Mouse (Mus musculus): Measurements from ENCODE around the gene Cenpx. TPM values are rescaled to one million over a fixed set of nuclear protein-coding genes. Genes with fewer than 3 reads are reported as not detected.

Cenpx gene
- 33.8 TPM for total RNA-seq (2023)

DNA sequence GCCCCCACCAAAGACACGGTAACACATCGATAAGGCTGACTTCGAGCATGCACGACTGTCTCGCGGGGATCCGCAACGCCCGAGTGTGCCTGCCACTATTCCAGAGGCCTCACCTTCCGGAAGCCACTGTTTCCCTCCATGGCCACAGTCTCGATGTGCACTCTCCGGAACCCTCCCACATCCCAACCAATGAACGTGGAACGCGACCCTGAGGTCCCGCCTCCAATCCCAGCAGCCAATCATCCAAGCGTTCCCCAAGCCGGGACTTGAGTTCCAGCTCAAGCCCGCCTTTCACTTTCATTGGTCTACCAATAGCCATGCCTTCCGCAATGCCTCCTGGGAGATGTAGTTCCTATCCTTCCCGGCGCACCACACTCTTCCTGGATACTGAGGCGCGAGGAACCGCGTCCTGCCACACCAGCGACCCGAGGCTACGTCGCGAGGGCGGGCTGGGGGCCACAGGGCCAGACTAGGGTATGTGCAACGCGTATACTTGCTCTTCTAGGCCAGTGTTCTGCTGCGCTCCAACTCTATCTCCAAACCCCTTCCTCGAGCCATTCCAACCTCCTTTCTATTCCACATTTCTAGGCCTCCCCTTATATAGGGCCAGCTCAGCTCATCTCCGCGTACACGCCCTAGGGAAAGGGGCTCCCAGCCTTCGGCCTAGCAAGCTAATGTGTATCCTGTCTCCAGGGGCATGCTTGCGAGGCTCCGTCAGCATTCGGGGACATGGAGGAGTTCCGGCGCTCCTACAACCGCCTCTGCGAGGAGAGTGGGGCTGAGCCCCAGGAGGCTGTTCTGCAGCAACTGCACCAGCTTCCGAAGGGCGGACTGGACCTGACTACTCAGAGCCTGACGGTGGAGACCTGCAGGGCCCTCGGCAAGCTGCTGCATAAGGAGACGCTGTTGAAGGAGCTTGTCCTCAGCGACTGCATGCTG is at the start of gene Cenpx, which contains the start of gene Lrrc45:
Gene Cenpx (minus strand): TSS at position 159 of the 939 bp plus-strand sequence.
Gene Lrrc45 (plus strand): TSS at position 346 of the 939 bp plus-strand sequence.

DNA sequence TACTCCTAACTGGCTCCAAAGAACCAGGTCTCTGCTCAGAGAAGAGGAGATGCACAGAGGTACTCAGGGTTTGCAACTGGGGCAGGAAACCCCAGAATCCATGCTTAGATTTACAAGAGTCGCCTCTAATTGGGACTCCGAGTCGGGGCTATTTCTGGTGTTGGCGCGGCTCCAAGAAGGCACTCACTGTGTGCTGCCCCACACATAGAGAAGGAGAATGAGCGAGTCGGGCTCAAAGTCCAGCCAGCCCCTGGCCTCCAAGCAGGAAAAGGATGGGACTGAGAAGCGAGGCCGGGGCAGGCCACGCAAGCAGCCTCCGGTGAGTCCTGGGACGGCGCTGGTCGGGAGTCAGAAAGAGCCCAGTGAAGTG is 49.1 kb upstream of the Cenpx start, which contains the start of gene Hmga1b:
Gene Hmga1b (plus strand): TSS at position 123 of the 370 bp plus-strand sequence.

DNA sequence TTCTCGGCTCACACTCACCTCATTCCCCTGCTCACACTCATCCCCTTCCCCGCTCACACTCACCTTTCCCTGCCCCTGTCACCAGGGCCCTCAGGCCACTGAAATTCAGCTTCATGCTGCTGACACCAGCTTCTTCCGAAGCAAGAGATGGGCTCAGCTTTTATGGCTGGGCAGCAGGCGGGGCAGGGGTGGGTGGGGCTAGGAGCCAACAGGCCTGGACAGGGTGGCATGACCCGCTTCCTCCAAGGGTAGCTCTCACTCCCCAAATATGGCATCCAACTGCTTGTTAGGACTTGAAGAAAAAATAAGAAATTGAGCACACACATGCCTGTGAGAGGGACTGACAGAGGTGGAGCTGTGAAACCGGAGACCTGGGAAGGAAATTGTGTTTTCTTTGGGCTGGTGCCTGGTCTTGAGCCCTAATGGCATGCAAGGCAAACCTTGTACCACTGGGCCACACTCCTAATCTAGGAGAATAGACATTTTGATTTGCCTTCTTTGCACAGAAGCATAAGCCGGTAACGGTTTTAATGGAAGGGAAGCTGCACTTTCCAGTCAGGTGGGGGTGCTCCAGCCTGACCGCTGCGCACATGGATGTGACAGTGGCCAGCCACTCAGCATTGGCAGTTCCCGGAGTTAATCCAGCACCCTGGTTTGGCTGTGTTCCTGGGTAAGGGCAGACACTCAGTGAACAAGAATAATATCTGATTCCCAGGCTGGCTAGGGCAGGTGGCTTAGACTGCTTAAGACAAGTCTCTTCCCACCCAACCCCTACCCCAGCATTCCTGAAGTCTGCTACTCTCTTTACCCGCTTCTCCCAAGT is 18.5 kb upstream of the Cenpx start, which contains the start of gene Cbr2:
Gene Cbr2 (minus strand): TSS at position 257 of the 823 bp plus-strand sequence.

DNA sequence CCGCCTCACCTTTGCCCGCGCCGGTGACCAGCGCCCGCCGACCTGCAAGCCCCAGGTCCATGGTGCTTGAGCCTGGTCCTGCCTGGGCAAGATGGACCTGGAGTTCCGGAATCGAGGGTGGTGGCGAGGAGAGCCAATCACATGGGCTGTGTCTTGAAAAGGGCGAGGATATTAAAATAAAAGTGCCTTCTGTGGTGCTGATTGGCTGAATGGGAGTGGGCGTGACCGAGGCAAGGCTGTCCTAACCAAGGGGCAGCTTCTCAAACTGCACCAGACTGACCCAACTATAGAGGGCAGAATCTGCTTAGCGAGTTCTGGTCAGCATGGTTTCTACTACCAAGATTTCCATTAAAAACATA is 13.6 kb upstream of the Cenpx start, which contains the start of gene Dcxr:
Gene Dcxr (minus strand): TSS at position 113 of the 359 bp plus-strand sequence.

DNA sequence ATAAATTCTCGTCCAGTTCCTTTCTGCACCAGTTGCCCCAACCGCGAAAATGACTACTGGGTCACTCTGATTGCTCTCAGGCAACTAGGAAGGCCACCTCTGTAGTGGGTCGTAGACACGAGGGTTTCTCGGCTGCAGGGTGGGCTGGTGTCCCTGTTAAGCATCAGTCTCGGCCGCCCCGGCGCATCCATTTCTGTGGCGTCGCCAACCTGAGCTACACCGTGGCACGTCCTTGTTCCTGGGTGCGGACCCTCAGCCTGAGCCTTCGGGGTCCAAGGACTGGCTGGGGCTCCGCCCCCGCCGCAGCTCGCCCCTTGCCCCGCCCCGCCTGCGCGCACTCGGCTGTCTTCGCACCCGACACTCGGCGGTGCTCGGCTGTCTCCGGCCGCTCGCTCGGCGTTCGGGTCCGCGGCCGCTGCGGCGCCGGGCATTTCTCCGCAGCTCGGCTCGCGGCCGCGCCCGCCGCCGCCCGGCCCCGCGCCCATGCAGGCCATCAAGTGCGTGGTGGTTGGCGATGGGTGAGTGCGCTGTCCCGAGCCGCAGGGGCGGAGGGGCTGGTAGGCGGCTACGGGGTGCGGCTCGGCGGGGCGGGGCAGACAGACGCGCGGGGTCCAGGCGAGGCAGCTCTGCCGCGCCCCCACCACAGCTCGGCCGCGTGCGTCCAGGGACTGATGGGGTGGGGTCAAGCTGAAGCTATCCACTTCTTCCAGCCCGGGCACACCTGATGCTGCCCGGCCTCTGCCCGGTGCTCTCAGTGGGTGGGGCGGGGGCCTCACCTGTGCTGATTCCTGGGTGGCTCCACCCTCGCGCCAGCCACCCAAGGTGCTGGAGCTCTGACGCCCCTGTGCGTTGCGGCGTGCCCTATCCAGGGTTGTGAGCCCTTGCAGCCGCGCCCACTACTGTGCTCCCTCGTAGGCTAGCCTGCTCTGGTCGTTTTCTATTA is 7.9 kb upstream of the Cenpx start, which contains the start of gene Rac3:
Gene Rac3 (plus strand): TSS at position 347 of the 943 bp plus-strand sequence.

DNA sequence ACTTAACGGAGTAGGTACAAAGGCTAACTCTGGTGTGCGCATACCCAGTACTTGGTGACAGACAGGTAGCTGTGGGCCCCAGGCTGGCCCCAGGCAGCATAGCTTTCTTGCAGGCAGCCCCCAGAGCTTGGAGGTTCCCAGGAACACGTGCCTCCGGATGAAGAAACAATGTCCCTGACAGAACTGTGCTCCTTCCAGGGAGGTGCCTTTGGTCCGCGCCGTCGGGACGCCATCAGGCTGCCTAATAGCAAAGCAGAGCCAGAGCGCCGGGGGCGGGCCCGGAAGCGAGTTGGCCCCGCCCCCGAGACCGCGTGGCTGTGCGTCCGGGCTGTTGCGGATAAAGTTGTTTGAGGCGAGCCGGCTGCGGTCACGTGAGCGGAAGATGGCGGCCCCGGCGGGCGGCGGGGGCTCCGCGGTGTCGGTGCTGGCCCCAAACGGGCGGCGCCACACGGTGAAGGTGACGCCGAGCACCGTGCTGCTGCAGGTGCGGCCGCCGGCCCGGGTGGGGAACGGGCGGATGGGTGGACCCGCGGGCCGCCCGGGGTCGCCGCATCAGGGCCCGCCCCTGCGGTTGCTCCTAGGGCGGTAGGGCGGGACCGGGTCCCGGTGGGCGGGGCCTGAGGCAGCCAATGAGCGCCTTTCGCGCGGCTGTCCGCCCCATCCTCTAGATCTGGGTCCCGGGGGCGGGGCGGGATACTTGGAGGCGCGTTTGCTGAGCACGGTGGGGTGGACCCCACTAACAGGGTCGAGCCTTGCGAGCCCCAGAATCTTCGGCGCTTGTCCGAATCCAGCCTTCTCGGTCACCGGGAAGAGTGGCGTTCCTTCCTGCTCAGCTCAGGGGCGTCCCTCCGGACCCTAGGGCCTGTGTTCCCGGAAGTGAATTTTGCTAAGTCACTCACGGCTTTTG is 40.6 kb downstream of the Cenpx start, which contains the start of gene Aspscr1:
Gene Aspscr1 (plus strand): TSS at position 287 of the 907 bp plus-strand sequence.

DNA sequence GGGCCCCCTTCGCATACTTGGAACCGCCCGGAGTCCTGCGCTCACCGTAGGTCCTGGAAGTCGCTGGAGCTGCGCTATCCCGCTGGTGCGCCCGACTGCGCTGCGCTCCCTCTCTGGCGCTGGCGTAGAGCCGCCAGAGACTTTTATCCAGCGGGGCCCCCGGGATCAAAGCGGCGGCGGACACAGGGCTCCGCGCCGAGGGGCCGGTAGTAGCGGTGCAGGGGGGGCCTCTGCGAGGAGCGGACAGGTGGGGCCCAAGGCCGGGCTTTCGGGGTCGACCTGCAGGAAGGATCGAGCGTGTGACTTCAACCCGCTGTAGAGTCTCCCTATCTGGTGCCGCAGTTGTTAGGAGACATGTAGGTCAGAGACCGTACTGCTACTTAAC is 52.5 kb downstream of the Cenpx start, which contains the start of gene Notum:
Gene Notum (minus strand): TSS at position 100 of the 385 bp plus-strand sequence.

Other genes with a start within 250 kb of the Cenpx start
- gene Arl16, start 246.1 kb downstream of the Cenpx start, total RNA-seq (2023): 10.8 TPM
- gene Mrpl12, start 229.1 kb downstream of the Cenpx start, total RNA-seq (2023): 36.0 TPM
- 11.0 TPM for gene Slc25a10, start 221.9 kb downstream of the Cenpx start, total RNA-seq (2023)
- gene Gcgr, start 183.0 kb downstream of the Cenpx start, total RNA-seq (2023): not detected
- gene Mcrip1, start 164.0 kb downstream of the Cenpx start, total RNA-seq (2023): 41.2 TPM
- gene Ppp1r27, start 162.6 kb downstream of the Cenpx start, total RNA-seq (2023): not detected
- gene P4hb, start 140.5 kb downstream of the Cenpx start, total RNA-seq (2023): 159 TPM
- gene Arhgdia, start 132.1 kb downstream of the Cenpx start, total RNA-seq (2023): 371 TPM
- 93.3 TPM for gene Alyref, start 115.4 kb downstream of the Cenpx start, total RNA-seq (2023)
- gene Anapc11, start 115.3 kb downstream of the Cenpx start, total RNA-seq (2023): 84.8 TPM
- 3.2 TPM for gene Npb, start 105.3 kb downstream of the Cenpx start, total RNA-seq (2023)
- gene Pcyt2, start 95.8 kb downstream of the Cenpx start, total RNA-seq (2023): 121 TPM
- 126 TPM for gene Sirt7, start 88.5 kb downstream of the Cenpx start, total RNA-seq (2023)
- 28.8 TPM for gene Mafg, start 80.1 kb downstream of the Cenpx start, total RNA-seq (2023)
- 1.9 TPM for gene Pycr1, start 70.0 kb downstream of the Cenpx start, total RNA-seq (2023)
- not detected for gene Myadml2, start 65.6 kb downstream of the Cenpx start, total RNA-seq (2023)
- not detected for gene Notum, start 52.6 kb downstream of the Cenpx start, total RNA-seq (2023)
- gene Aspscr1, start 40.8 kb downstream of the Cenpx start, total RNA-seq (2023): 104 TPM
- gene Lrrc45, start 187 bp upstream of the Cenpx start, total RNA-seq (2023): 28.8 TPM
- 1.7 TPM for gene Rac3, start 7.7 kb upstream of the Cenpx start, total RNA-seq (2023)
- not detected for gene Dcxr, start 13.5 kb upstream of the Cenpx start, total RNA-seq (2023)
- gene Cbr2, start 18.4 kb upstream of the Cenpx start, total RNA-seq (2023): not detected
- gene Hmga1b, start 49.1 kb upstream of the Cenpx start, total RNA-seq (2023): 35.1 TPM
- gene Rfng, start 70.5 kb upstream of the Cenpx start, total RNA-seq (2023): 13.1 TPM
- 55.1 TPM for gene Gps1, start 70.5 kb upstream of the Cenpx start, total RNA-seq (2023)
- gene Dus1l, start 82.7 kb upstream of the Cenpx start, total RNA-seq (2023): 48.2 TPM
- 110 TPM for gene Fasn, start 110.8 kb upstream of the Cenpx start, total RNA-seq (2023)
- 0.49 TPM for gene Ccdc57, start 219.1 kb upstream of the Cenpx start, total RNA-seq (2023)
- gene Slc16a3, start 234.7 kb upstream of the Cenpx start, total RNA-seq (2023): 2.2 TPM